ENCODE assay signal across 13 mouse cellular contexts in genomic region chr4:57082775-57083428, GRCm38 (mm10).
DNase-seq lines count a peak whose midpoint lies in the region; ATAC-seq lines count a peak whose summit lies in the region.
"Had no signal": no experiment of that assay in that cellular context is flagged by ENCODE, and none has a peak within 500 bp of the region (broad histone marks: within the 10 kb centered on the region; RNA-seq: fewer than 3 reads in every experiment).

No protein-coding gene starts in this region.

- ATAC-seq in heart, embryonic 15.5 days (replicated peaks; ENCODE audit: insufficient number of reproducible peaks, insufficient read depth, low FRiP score, low read depth): 0 out of 2 replicates have a peak, but pooled peaks have one; percentile 31
- ATAC-seq in midbrain, embryonic 14.5 days (ENCODE audit: low FRiP score, low TSS enrichment): no peak
- peak; percentile 71 for ATAC-seq in granulocyte monocyte progenitor cell, adult 5-6 weeks (replicated peaks; ENCODE audit: poor library complexity, severe bottlenecking)
- ATAC-seq: Patski had no signal

- H3K9me3 ChIP-seq in heart, embryonic 15.5 days (replicated peaks): no peaks in the 10 kb centered on the region
- H3K9me3 ChIP-seq in midbrain, embryonic 10.5 days (replicated peaks): no peaks in the 10 kb centered on the region
- no peaks in the 10 kb centered on the region for H3K9me3 ChIP-seq in midbrain, embryonic 14.5 days (ENCODE audit: control insufficient read depth, low read length)
- H3K9me3 ChIP-seq: embryonic facial prominence, embryonic 12.5 days had no signal

- 35% methylated on average over 10 of the region's 10 CpGs for WGBS in heart, embryonic 15.5 days
- 81% methylated on average over 10 of the region's 10 CpGs for WGBS in midbrain, embryonic 10.5 days
- 75% methylated on average over 10 of the region's 10 CpGs for WGBS in midbrain, embryonic 14.5 days

- peaks cover 9% of the 10 kb centered on the region for H3K27me3 ChIP-seq in heart, embryonic 15.5 days
- no peaks in the 10 kb centered on the region; the same call in 1 of the 2 replicates for H3K27me3 ChIP-seq in midbrain, embryonic 10.5 days (ENCODE audit: low read depth, poor library complexity, severe bottlenecking)
- no peaks in the 10 kb centered on the region for H3K27me3 ChIP-seq in midbrain, embryonic 14.5 days (ENCODE audit: control insufficient read depth, insufficient read depth, low read length)
- H3K27me3 ChIP-seq: embryonic facial prominence, embryonic 12.5 days; Patski had no signal

- H3K4me1 ChIP-seq in heart, embryonic 15.5 days (replicated peaks): peaks cover 6% of the 10 kb centered on the region
- peaks cover 15% of the 10 kb centered on the region for H3K4me1 ChIP-seq in midbrain, embryonic 10.5 days
- 0 out of 2 replicates have a peak, but pooled peaks cover 13% of the 10 kb centered on the region for H3K4me1 ChIP-seq in midbrain, embryonic 14.5 days (ENCODE audit: control insufficient read depth, insufficient read depth, low read length)

- H3K36me3 ChIP-seq in heart, embryonic 15.5 days: no peaks in the 10 kb centered on the region
- H3K36me3 ChIP-seq in midbrain, embryonic 10.5 days: no peaks in the 10 kb centered on the region
- no peaks in the 10 kb centered on the region for H3K36me3 ChIP-seq in midbrain, embryonic 14.5 days (ENCODE audit: control insufficient read depth, insufficient read depth, low read length)
- H3K36me3 ChIP-seq: embryonic facial prominence, embryonic 12.5 days had no signal

- H3K27ac ChIP-seq in heart, embryonic 15.5 days: no peak overlapping the region
- 0 out of 2 replicates have a peak overlapping the region, but pooled peaks have one; percentile 42 for H3K27ac ChIP-seq in midbrain, embryonic 10.5 days (replicated peaks)
- H3K27ac ChIP-seq in midbrain, embryonic 14.5 days (replicated peaks; ENCODE audit: low read depth, low read length): no peak overlapping the region
- H3K27ac ChIP-seq: embryonic facial prominence, embryonic 12.5 days had no signal

- H3K4me3 ChIP-seq in heart, embryonic 15.5 days: no peak overlapping the region
- H3K4me3 ChIP-seq in midbrain, embryonic 10.5 days: no peak overlapping the region
- no peak overlapping the region for H3K4me3 ChIP-seq in midbrain, embryonic 14.5 days (replicated peaks; ENCODE audit: low read depth, low read length)
- H3K4me3 ChIP-seq: embryonic facial prominence, embryonic 12.5 days; myocyte had no signal

- no peak overlapping the region for H3K9ac ChIP-seq in heart, embryonic 15.5 days
- H3K9ac ChIP-seq in midbrain, embryonic 14.5 days (replicated peaks; ENCODE audit: low read length): no peak overlapping the region
- H3K9ac ChIP-seq: embryonic facial prominence, embryonic 12.5 days had no signal

- intact Hi-C loops in heart, postnatal 36 days (cut with DNase I): no loop called here

- no peak overlapping the region for H3K4me2 ChIP-seq in heart, embryonic 15.5 days
- H3K4me2 ChIP-seq in midbrain, embryonic 14.5 days (ENCODE audit: low read length): no peak overlapping the region
- H3K4me2 ChIP-seq: embryonic facial prominence, embryonic 12.5 days had no signal

- DNase-seq in heart, postnatal 36 days: no peak
- no peak for DNase-seq in midbrain, embryonic 10.5 days (ENCODE audit: low spot score)
- DNase-seq in midbrain, embryonic 14.5 days: no peak
- DNase-seq in yolk sac, embryonic 10.5 days (ENCODE audit: low spot score): no peak
- DNase-seq in ovary, postnatal 10 days (ENCODE audit: low spot score): no peak
- DNase-seq: adrenal gland, adult 8-10 months; heart, postnatal 14 days; kidney, adult 18-20 months had no signal
